Mouse (Mus musculus): Measurements from ENCODE around the gene Ehf. TPM values are rescaled to one million over a fixed set of nuclear protein-coding genes. Genes with fewer than 3 reads are reported as not detected.

The Ehf gene
- polyA plus RNA-seq, 1 experiment = not detected

GRCm38 (mm10) chr2:103302669-103303068 lies 409 bp downstream of the Ehf start:
- H3K4me3 ChIP-seq (ENCODE audit: insufficient read depth, low read length) = no peak overlapping the region
- TF ChIP-seq CTCF (IDR thresholded peaks at IDR 0.05; ENCODE audit: borderline replicate concordance, insufficient read depth, low read length) = no peak
- no peak for TF ChIP-seq POLR2A (IDR thresholded peaks at IDR 0.05; ENCODE audit: low read depth, low read length)
- no peak overlapping the region for H3K27ac ChIP-seq (ENCODE audit: insufficient read depth, low read length)
- H3K4me1 ChIP-seq (ENCODE audit: control insufficient read depth, insufficient read depth, low read length) = no peaks in the 10 kb centered on the region

GRCm38 (mm10) chr2:103298711-103299463 lies 4.2 kb downstream of the Ehf start:
- TF ChIP-seq CTCF (IDR thresholded peaks at IDR 0.05; ENCODE audit: borderline replicate concordance, insufficient read depth, low read length) = no peak
- no peak for TF ChIP-seq POLR2A (IDR thresholded peaks at IDR 0.05; ENCODE audit: low read depth, low read length)
- Histone ChIP-seq H3K4me3 (ENCODE audit: insufficient read depth, low read length) (no peak overlapping the region), H3K4me1 (ENCODE audit: control insufficient read depth, insufficient read depth, low read length) (no peaks in the 10 kb centered on the region), H3K27ac (ENCODE audit: insufficient read depth, low read length) (no peak overlapping the region)

GRCm38 (mm10) chr2:103294526-103294925 lies 8.6 kb downstream of the Ehf start:
- Histone ChIP-seq H3K27ac (ENCODE audit: insufficient read depth, low read length) (no peak overlapping the region), H3K4me1 (ENCODE audit: control insufficient read depth, insufficient read depth, low read length) (no peaks in the 10 kb centered on the region), H3K4me3 (ENCODE audit: insufficient read depth, low read length) (no peak overlapping the region)
- TF ChIP-seq CTCF (IDR thresholded peaks at IDR 0.05; ENCODE audit: borderline replicate concordance, insufficient read depth, low read length) (no peak), POLR2A (IDR thresholded peaks at IDR 0.05; ENCODE audit: low read depth, low read length) (no peak)

- H3K27ac ChIP-seq (ENCODE audit: insufficient read depth, low read length) = no peak overlapping the region
- no peaks in the 10 kb centered on the region for H3K4me1 ChIP-seq (ENCODE audit: control insufficient read depth, insufficient read depth, low read length)
- TF ChIP-seq POLR2A (IDR thresholded peaks at IDR 0.05; ENCODE audit: low read depth, low read length) (no peak), CTCF (IDR thresholded peaks at IDR 0.05; ENCODE audit: borderline replicate concordance, insufficient read depth, low read length) (no peak)
- no peak overlapping the region for H3K4me3 ChIP-seq (ENCODE audit: insufficient read depth, low read length)
These were observed 9.3 kb downstream of the Ehf start for GRCm38 (mm10) chr2:103293751-103294150.

- no peak overlapping the region for H3K27ac ChIP-seq (ENCODE audit: insufficient read depth, low read length)
- no peaks in the 10 kb centered on the region for H3K4me1 ChIP-seq (ENCODE audit: control insufficient read depth, insufficient read depth, low read length)
- H3K4me3 ChIP-seq (ENCODE audit: insufficient read depth, low read length) = no peak overlapping the region
- TF ChIP-seq CTCF (IDR thresholded peaks at IDR 0.05; ENCODE audit: borderline replicate concordance, insufficient read depth, low read length) (no peak), POLR2A (IDR thresholded peaks at IDR 0.05; ENCODE audit: low read depth, low read length) (no peak)
These were observed 9.9 kb downstream of the Ehf start for GRCm38 (mm10) chr2:103293214-103293613.

- Histone ChIP-seq H3K4me3 (ENCODE audit: insufficient read depth, low read length) (no peak overlapping the region), H3K27ac (ENCODE audit: insufficient read depth, low read length) (no peak overlapping the region), H3K4me1 (ENCODE audit: control insufficient read depth, insufficient read depth, low read length) (no peaks in the 10 kb centered on the region)
- TF ChIP-seq CTCF (IDR thresholded peaks at IDR 0.05; ENCODE audit: borderline replicate concordance, insufficient read depth, low read length) (no peak), POLR2A (IDR thresholded peaks at IDR 0.05; ENCODE audit: low read depth, low read length) (no peak)
These were observed 12.3 kb downstream of the Ehf start for GRCm38 (mm10) chr2:103290705-103291269.

- no peak overlapping the region for H3K27ac ChIP-seq (ENCODE audit: insufficient read depth, low read length)
- no peaks in the 10 kb centered on the region for H3K4me1 ChIP-seq (ENCODE audit: control insufficient read depth, insufficient read depth, low read length)
- no peak for TF ChIP-seq POLR2A (IDR thresholded peaks at IDR 0.05; ENCODE audit: low read depth, low read length)
- TF ChIP-seq CTCF (IDR thresholded peaks at IDR 0.05; ENCODE audit: borderline replicate concordance, insufficient read depth, low read length) = no peak
- H3K4me3 ChIP-seq (ENCODE audit: insufficient read depth, low read length) = no peak overlapping the region
These were observed 12.9 kb downstream of the Ehf start for GRCm38 (mm10) chr2:103290167-103290566.

GRCm38 (mm10) chr2:103289407-103289950 lies 13.6 kb downstream of the Ehf start:
- Histone ChIP-seq H3K4me3 (ENCODE audit: insufficient read depth, low read length) (no peak overlapping the region), H3K4me1 (ENCODE audit: control insufficient read depth, insufficient read depth, low read length) (no peaks in the 10 kb centered on the region), H3K27ac (ENCODE audit: insufficient read depth, low read length) (no peak overlapping the region)
- TF ChIP-seq CTCF (IDR thresholded peaks at IDR 0.05; ENCODE audit: borderline replicate concordance, insufficient read depth, low read length) = no peak
- TF ChIP-seq POLR2A (IDR thresholded peaks at IDR 0.05; ENCODE audit: low read depth, low read length) = no peak

- H3K4me1 ChIP-seq (ENCODE audit: control insufficient read depth, insufficient read depth, low read length) = no peaks in the 10 kb centered on the region
- no peak overlapping the region for H3K27ac ChIP-seq (ENCODE audit: insufficient read depth, low read length)
- H3K4me3 ChIP-seq (ENCODE audit: insufficient read depth, low read length) = no peak overlapping the region
- TF ChIP-seq CTCF (IDR thresholded peaks at IDR 0.05; ENCODE audit: borderline replicate concordance, insufficient read depth, low read length) (no peak), POLR2A (IDR thresholded peaks at IDR 0.05; ENCODE audit: low read depth, low read length) (no peak)
These were observed 15.4 kb downstream of the Ehf start for GRCm38 (mm10) chr2:103287716-103288115.

GRCm38 (mm10) chr2:103285561-103285960 lies 17.5 kb downstream of the Ehf start:
- Histone ChIP-seq H3K4me1 (ENCODE audit: control insufficient read depth, insufficient read depth, low read length) (no peaks in the 10 kb centered on the region), H3K4me3 (ENCODE audit: insufficient read depth, low read length) (no peak overlapping the region), H3K27ac (ENCODE audit: insufficient read depth, low read length) (no peak overlapping the region)
- TF ChIP-seq POLR2A (IDR thresholded peaks at IDR 0.05; ENCODE audit: low read depth, low read length) (no peak), CTCF (IDR thresholded peaks at IDR 0.05; ENCODE audit: borderline replicate concordance, insufficient read depth, low read length) (no peak)
